Mouse (Mus musculus) T-helper 17 cell (primary cell): ENCODE data around the gene Rbm14.

Source experiments
- in situ Hi-C, 2 experiments: fragments of 300-600 bp; cut with MboI, MseI; formaldehyde crosslinking; loops; 1 replicate in 1 of 2; 2 replicates in 1 of 2; pipeline ENCODE4 v1.15.1; 2025; ENCODE audit warnings: high pct_unique_total_duplicates in 2 of 2

Rbm14 gene

GRCm38 (mm10) chr19:4755565-4756192 is 55.8 kb downstream of the Rbm14 start:
- in situ Hi-C loops, result loop anchor here (5.0 kb wide), 2 partner anchors 37 to 152 kb away; partner anchors contain the start of genes Rbm4 (in 2 of the 2) and Bbs1 (in 1 of the 2)
